Mouse (Mus musculus): ENCODE measurements at regions not wholly inside any gene's neighbourhood (a gene's known extent, or its start where the extent isn't known, plus 50 kb on each side); places are given as distances from the start of the nearest gene placed in this dataset.

- TF ChIP-seq CTCF (IDR thresholded peaks at IDR 0.05; ENCODE audit: low read depth, low read length) (no peak), EP300 (IDR thresholded peaks at IDR 0.05; ENCODE audit: insufficient read depth, low read depth, low read length) (no peak)
These were observed 105.4 kb upstream of the Kcnj15 start for GRCm38 (mm10) chr16:95151914-95152313.
